In the genomic region with DNA sequence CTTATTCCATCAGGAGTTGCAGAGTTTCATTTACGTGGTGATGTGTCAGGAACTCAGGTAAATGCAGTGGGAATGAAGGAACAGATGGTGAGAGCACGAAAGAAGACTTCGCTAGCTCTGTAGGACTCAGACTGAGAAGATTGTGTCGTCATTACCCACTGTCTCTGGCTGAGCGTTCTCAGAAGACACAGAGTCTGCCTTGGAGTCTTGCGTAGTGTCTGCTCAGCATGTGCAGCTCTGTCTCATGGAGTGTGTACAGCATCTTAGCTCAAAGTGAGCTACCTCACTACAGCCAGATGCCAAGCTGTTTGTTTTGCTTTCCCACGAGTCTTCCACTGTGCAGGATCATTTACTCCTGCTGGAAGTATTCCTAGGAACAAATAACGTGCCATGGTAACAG, we compare ENCODE assay signal across 20 mouse cellular contexts. TPM values are rescaled to one million over a fixed set of nuclear protein-coding genes. Genes with fewer than 3 reads are reported as not detected.
"Had no signal": no experiment of that assay in that cellular context is flagged by ENCODE, and none has a peak within 500 bp of the region (broad histone marks: within the 10 kb centered on the region; RNA-seq: fewer than 3 reads in every experiment).

No protein-coding gene starts in this region.

- H3K27me3 ChIP-seq: limb, embryonic 12.5 days; limb, embryonic 15.5 days; midbrain, embryonic 13.5 days; neural tube, embryonic 12.5 days had no signal

- H3K9ac ChIP-seq: limb, embryonic 12.5 days; limb, embryonic 15.5 days; liver, embryonic 14.5 days; liver, postnatal 0 days; lung, embryonic 14.5 days; midbrain, embryonic 13.5 days; neural tube, embryonic 12.5 days had no signal

- H3K4me1 ChIP-seq: limb, embryonic 12.5 days; limb, embryonic 15.5 days; midbrain, embryonic 13.5 days; neural tube, embryonic 12.5 days had no signal

- H3K4me2 ChIP-seq: limb, embryonic 12.5 days; limb, embryonic 15.5 days; liver, embryonic 11.5 days; lung, embryonic 14.5 days; midbrain, embryonic 13.5 days; neural tube, embryonic 12.5 days had no signal

- H3K36me3 ChIP-seq: limb, embryonic 15.5 days had no signal

- DNase-seq: kidney, adult 9 months; kidney, postnatal 14 days; kidney, postnatal 4 days; left cerebral cortex, postnatal 4 days; liver, postnatal 0 days; lung, embryonic 14.5 days; retina, postnatal 1 day; thymus, postnatal 25 days had no signal

- H3K27ac ChIP-seq: limb, embryonic 12.5 days; limb, embryonic 15.5 days; liver, embryonic 14.5 days; macrophage; midbrain, embryonic 13.5 days; neural tube, embryonic 12.5 days; stomach, postnatal 0 days had no signal

- H3K9me3 ChIP-seq: limb, embryonic 12.5 days; limb, embryonic 15.5 days; midbrain, embryonic 13.5 days; neural tube, embryonic 12.5 days had no signal

- ATAC-seq: liver, postnatal 0 days; lung, postnatal 0 days; midbrain, embryonic 13.5 days; midbrain, embryonic 16.5 days had no signal

- H3K4me3 ChIP-seq: limb, embryonic 12.5 days; limb, embryonic 15.5 days; midbrain, embryonic 13.5 days; neural tube, embryonic 12.5 days had no signal

RNA-seq across cellular contexts. Expression of a gene that starts 10.6 kb away (rescaled TPM):
- total RNA-seq: megakaryocyte, adult 5-6 weeks; neutrophil, adult 5-6 weeks had no signal
